ENCODE assay signal across 8 mouse cellular contexts in the genomic region with DNA sequence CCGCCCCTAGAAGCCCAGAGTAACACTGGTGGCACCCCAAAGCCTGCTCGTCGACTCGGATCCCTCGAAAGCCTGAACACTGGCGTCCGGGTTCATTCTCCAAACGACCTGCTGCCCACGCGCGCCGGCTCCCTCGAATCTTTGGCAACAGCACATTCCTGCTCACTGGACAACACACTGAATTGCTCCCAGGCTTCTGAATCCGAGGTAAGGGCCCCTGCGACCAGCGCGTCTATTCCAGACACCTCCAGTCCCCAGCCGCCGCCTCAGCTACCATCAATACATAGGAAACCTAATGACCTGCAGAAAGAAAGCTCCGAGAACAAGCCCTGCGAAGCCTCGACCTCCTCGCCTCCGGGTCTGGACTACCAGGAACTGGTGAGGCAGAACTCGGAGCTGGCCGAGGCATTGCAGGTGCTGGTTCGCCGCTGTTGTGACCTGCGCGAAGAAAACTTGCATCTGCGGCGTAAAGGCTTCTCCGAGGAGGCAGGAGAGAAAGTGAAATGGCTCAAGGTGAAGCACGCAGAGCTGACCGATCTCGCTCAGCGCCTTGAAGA. TPM values are rescaled to one million over a fixed set of nuclear protein-coding genes. Genes with fewer than 3 reads are reported as not detected.
DNase-seq lines count a peak whose midpoint lies in the region; ATAC-seq and TF ChIP-seq lines count a peak whose summit lies in the region.

No protein-coding gene starts in this region.

- no peak for TF ChIP-seq CTCF in spleen, adult 2 months (IDR thresholded peaks at IDR 0.05; ENCODE audit: extremely low read depth, insufficient read depth, insufficient read length, insufficient replicate concordance)
- no peak for TF ChIP-seq CTCF in heart, postnatal 0 days (IDR thresholded peaks at IDR 0.05; ENCODE audit: low read depth)
- no peak for TF ChIP-seq CTCF in liver, embryonic 14.5 days (IDR thresholded peaks at IDR 0.05; ENCODE audit: low read depth)

- peak; percentile 10 to 17 for DNase-seq in frontal cortex, postnatal 25 days (ENCODE audit: low spot score in 2 of 2)
- no peak for DNase-seq in frontal cortex, postnatal 10 days (ENCODE audit: low spot score in 2 of 2)
- no peak for DNase-seq in spleen, adult 2 months (ENCODE audit: low read depth in 1 of 2, low spot score in 2 of 2)
- no peak for DNase-seq in spleen, adult 18-20 months
- DNase-seq in heart, postnatal 0 days (ENCODE audit: low spot score): no peak
- no peak for DNase-seq in liver, embryonic 14.5 days (ENCODE audit: low read depth in 3 of 3, low spot score in 3 of 3)
- peak; percentile 52 to 54 for DNase-seq in spleen, postnatal 10 days (ENCODE audit: low spot score in 2 of 2)
- DNase-seq in adipocyte (ENCODE audit: low spot score): no peak

- no peak for ATAC-seq in heart, postnatal 0 days (ENCODE audit: insufficient read depth, low read depth)
- ATAC-seq in liver, embryonic 14.5 days (ENCODE audit: insufficient read depth): peak; percentile 45

- H3K27ac ChIP-seq in spleen, adult 2 months (ENCODE audit: insufficient read depth, low read length): no peak overlapping the region
- H3K27ac ChIP-seq in heart, postnatal 0 days (ENCODE audit: low read depth): no peak overlapping the region
- H3K27ac ChIP-seq in liver, embryonic 14.5 days: no peak overlapping the region

- WGBS in spleen, adult 2 months: 2% methylated on average over 37 of the region's 37 CpGs
- WGBS in heart, postnatal 0 days: 3% methylated on average over 37 of the region's 37 CpGs
- WGBS in liver, embryonic 14.5 days (ENCODE audit: insufficient replicate concordance): 2% methylated on average over 37 of the region's 37 CpGs

- peaks cover 9% of the 10 kb centered on the region; the same call in 1 of the 2 replicates for H3K4me1 ChIP-seq in spleen, adult 2 months (ENCODE audit: control insufficient read depth, insufficient read depth, insufficient read length)
- peaks cover 13% of the 10 kb centered on the region for H3K4me1 ChIP-seq in heart, postnatal 0 days (ENCODE audit: control insufficient read depth, insufficient read depth)
- H3K4me1 ChIP-seq in liver, embryonic 14.5 days (replicated peaks; ENCODE audit: control insufficient read depth in 2 of 2, insufficient read depth in 2 of 2, low read length in 1 of 2): peaks cover 3 to 8% of the 10 kb centered on the region in 2 experiments; a peak in 2 of 4 replicates

- peak overlapping the region; percentile 81 for H3K4me3 ChIP-seq in spleen, adult 2 months (ENCODE audit: extremely low read depth, insufficient read depth, insufficient read length)
- peak overlapping the region; percentile 58 for H3K4me3 ChIP-seq in heart, postnatal 0 days (ENCODE audit: low read depth, low read length)
- H3K4me3 ChIP-seq in liver, embryonic 14.5 days (ENCODE audit: insufficient read depth in 1 of 2, low read depth in 2 of 2, low read length in 2 of 2): peak overlapping the region; percentile 55 to 67

- H3K9me3 ChIP-seq in heart, postnatal 0 days (replicated peaks; ENCODE audit: control insufficient read depth, low read length): no peaks in the 10 kb centered on the region
- H3K9me3 ChIP-seq in liver, embryonic 14.5 days (ENCODE audit: control insufficient read depth, low read length): no peaks in the 10 kb centered on the region

- no peak for TF ChIP-seq POLR2A in spleen, adult 2 months (IDR thresholded peaks at IDR 0.05; ENCODE audit: low read depth, low read length)

- no peak overlapping the region for H3K9ac ChIP-seq in heart, postnatal 0 days (replicated peaks; ENCODE audit: low read depth, low read length)
- peak overlapping the region; percentile 49 for H3K9ac ChIP-seq in liver, embryonic 14.5 days (replicated peaks)

- H3K27me3 ChIP-seq in spleen, adult 2 months (ENCODE audit: control insufficient read depth, insufficient read depth, low read length): 0 out of 2 replicates have a peak, but pooled peaks cover 3% of the 10 kb centered on the region
- H3K27me3 ChIP-seq in heart, postnatal 0 days (ENCODE audit: control insufficient read depth, insufficient read depth, low read length): peaks cover 16% of the 10 kb centered on the region
- peaks cover 13% of the 10 kb centered on the region for H3K27me3 ChIP-seq in liver, embryonic 14.5 days (ENCODE audit: control insufficient read depth, insufficient read depth, low read length)

- H3K36me3 ChIP-seq in spleen, adult 2 months (ENCODE audit: control insufficient read depth, insufficient read depth, low read length): no peaks in the 10 kb centered on the region
- H3K36me3 ChIP-seq in heart, postnatal 0 days (replicated peaks; ENCODE audit: control insufficient read depth, insufficient read depth, low read length): no peaks in the 10 kb centered on the region
- H3K36me3 ChIP-seq in liver, embryonic 14.5 days (replicated peaks; ENCODE audit: control insufficient read depth, insufficient read depth, low read depth): no peaks in the 10 kb centered on the region

- H3K4me2 ChIP-seq in heart, postnatal 0 days (ENCODE audit: low read depth, low read length): peak overlapping the region; percentile 96
- H3K4me2 ChIP-seq in liver, embryonic 14.5 days (ENCODE audit: low read depth): peak overlapping the region; percentile 91

- TF ChIP-seq EP300 in heart, postnatal 0 days (IDR thresholded peaks at IDR 0.05; ENCODE audit: low read depth): no peak
- no peak for TF ChIP-seq EP300 in liver, embryonic 14.5 days (IDR thresholded peaks at IDR 0.05; ENCODE audit: low read depth)

RNA-seq across cellular contexts. Expression of gene Rimbp3, which starts 1.1 kb away (rescaled TPM):
- polyA plus RNA-seq in spleen, adult 2 months (2012; rRNA removed): 0.02 and 0.07 TPM in 2 replicates
- 0.15 and 0.61 TPM in 2 replicates for total RNA-seq in heart, postnatal 0 days (2014; rRNA removed; ENCODE audit: low replicate concordance)
- polyA plus RNA-seq in heart, postnatal 0 days (2015; fragmentation: Nextera tagmentation; extraction: Ambion mirVana): 0.11 and 0.14 TPM in 2 replicates
- 0.01 and 0.03 TPM in 2 replicates for polyA plus RNA-seq in liver, embryonic 14.5 days (2012; rRNA removed)
- polyA plus RNA-seq in liver, embryonic 14.5 days (2014; fragmentation: Nextera tagmentation; extraction: Ambion mirVana): 0.05 and 0.06 TPM in 2 replicates

RNA-seq across cellular contexts. Expression of gene Ube2l3, which starts 7.0 kb away (rescaled TPM):
- polyA plus RNA-seq in spleen, adult 2 months (2012; rRNA removed): 28.3 and 31.4 TPM in 2 replicates
- total RNA-seq in heart, postnatal 0 days (2014; rRNA removed; ENCODE audit: low replicate concordance): 62.5 and 79.2 TPM in 2 replicates
- polyA plus RNA-seq in heart, postnatal 0 days (2015; fragmentation: Nextera tagmentation; extraction: Ambion mirVana): 254 and 255 TPM in 2 replicates
- 34.6 and 65.1 TPM in 2 replicates for polyA plus RNA-seq in liver, embryonic 14.5 days (2012; rRNA removed)
- polyA plus RNA-seq in liver, embryonic 14.5 days (2014; fragmentation: Nextera tagmentation; extraction: Ambion mirVana): 208 and 218 TPM in 2 replicates

RNA-seq across cellular contexts. Expression of gene Hic2, which starts 23.9 kb away (rescaled TPM):
- 1.2 and 1.5 TPM in 2 replicates for polyA plus RNA-seq in spleen, adult 2 months (2012; rRNA removed)
- total RNA-seq in heart, postnatal 0 days (2014; rRNA removed; ENCODE audit: low replicate concordance): 8.0 and 14.7 TPM in 2 replicates
- polyA plus RNA-seq in heart, postnatal 0 days (2015; fragmentation: Nextera tagmentation; extraction: Ambion mirVana): 2.9 and 3.0 TPM in 2 replicates
- polyA plus RNA-seq in liver, embryonic 14.5 days (2012; rRNA removed): 2.0 and 2.2 TPM in 2 replicates
- 2.0 TPM in 2 replicates for polyA plus RNA-seq in liver, embryonic 14.5 days (2014; fragmentation: Nextera tagmentation; extraction: Ambion mirVana)

Comparison
In these comparisons a context has a peak if more than half of its experiments do, and no peak if none do; other contexts are left out.
1. DNase-seq: peak in frontal cortex, postnatal 25 days (2 of 2) and spleen, postnatal 10 days (2 of 2); none in frontal cortex, postnatal 10 days (0 of 2), spleen, adult 2 months (0 of 2), spleen, adult 18-20 months (0 of 2), heart, postnatal 0 days (single experiment), liver, embryonic 14.5 days (0 of 3) and adipocyte (single experiment).
2. Peak in every context shown above with its lines, with median percentiles within 50 percentile points of each other: H3K4me3 ChIP-seq.